Mouse (Mus musculus): ENCODE measurements around the gene Loxl3. TPM values are rescaled to one million over a fixed set of nuclear protein-coding genes. Genes with fewer than 3 reads are reported as not detected.
A peak's percentile ranks its signal among the peaks of the same experiment; 100 is the strongest.

Loxl3 gene
- total and polyA plus RNA-seq, 2 experiments from 2014 or later = 4.5 to 4.7 TPM

DNA sequence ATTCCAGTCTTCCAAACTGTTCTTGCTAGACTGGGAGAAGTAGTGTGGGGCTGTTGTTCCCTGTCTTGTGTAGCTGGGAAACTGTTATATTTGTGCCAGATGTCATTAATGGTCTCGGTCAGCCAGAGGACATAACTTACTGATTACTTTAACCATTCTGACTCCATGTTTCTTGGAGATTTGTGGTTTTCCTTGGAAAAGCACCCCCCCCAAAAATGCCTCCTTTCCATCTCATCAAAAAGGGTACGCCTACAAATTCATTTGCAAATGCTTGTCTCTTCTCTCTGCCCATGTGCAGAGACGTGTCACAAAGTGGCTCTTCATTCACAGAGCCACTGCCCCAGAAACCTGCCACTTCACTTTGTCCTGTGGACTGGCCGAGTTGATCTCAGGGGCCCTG lies 9.6 kb upstream of the Loxl3 start:
- no peak for ATAC-seq
- H3K4me1 ChIP-seq (ENCODE audit: insufficient read depth) = no peaks in the 10 kb centered on the region

DNA sequence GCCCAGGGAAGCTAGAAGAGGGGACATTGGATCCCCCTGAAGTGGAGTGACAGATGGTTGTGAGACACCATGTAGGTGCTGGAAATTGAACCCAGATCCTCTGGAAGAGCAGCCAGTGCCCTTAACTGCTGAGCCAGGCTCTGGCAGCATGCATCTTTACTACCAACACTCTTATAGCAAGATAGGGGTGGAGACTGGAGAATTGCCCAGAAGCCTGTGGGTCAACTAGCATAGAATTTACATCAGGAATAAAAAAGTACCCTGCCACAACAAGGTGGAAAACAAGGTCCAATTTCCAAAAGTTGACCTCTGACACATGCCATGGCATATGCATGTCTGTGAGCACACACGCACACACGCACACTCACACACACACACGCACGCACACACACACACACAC lies 8.8 kb upstream of the Loxl3 start:
- Histone ChIP-seq H3K36me3 (ENCODE audit: insufficient read depth) (no peaks in the 10 kb centered on the region), H3K27me3 (ENCODE audit: insufficient read depth, low read length) (peaks cover 6% of the 10 kb centered on the region; the same call in 1 of the 2 replicates), H3K4me1 (ENCODE audit: insufficient read depth) (no peaks in the 10 kb centered on the region), H3K27ac (ENCODE audit: low read depth, low read length) (no peak overlapping the region), H3K4me3 (ENCODE audit: low read depth, low read length) (no peak overlapping the region), H3K9ac (no peak overlapping the region), H3K9me3 (ENCODE audit: low read length) (no peaks in the 10 kb centered on the region), H3K4me2 (ENCODE audit: low read depth) (no peak overlapping the region)
- DNase-seq = no peak
- no peak for TF ChIP-seq CTCF (IDR thresholded peaks at IDR 0.05; ENCODE audit: low read depth)
- no peak for ATAC-seq
- WGBS = 100% methylated on average over 4 of the region's 4 CpGs

More for the DNA sequence above, 9.6 kb upstream of the Loxl3 start:
- Histone ChIP-seq H3K4me2 (ENCODE audit: low read depth) (no peak overlapping the region), H3K4me3 (ENCODE audit: low read depth, low read length) (no peak overlapping the region), H3K27me3 (ENCODE audit: insufficient read depth, low read length) (no peaks in the 10 kb centered on the region), H3K27ac (ENCODE audit: low read depth, low read length) (no peak overlapping the region), H3K36me3 (ENCODE audit: insufficient read depth) (no peaks in the 10 kb centered on the region), H3K9ac (no peak overlapping the region), H3K9me3 (ENCODE audit: low read length) (no peaks in the 10 kb centered on the region)
- WGBS = 71% methylated on average over 4 of the region's 4 CpGs
- TF ChIP-seq CTCF (IDR thresholded peaks at IDR 0.05; ENCODE audit: low read depth) = no peak
- DNase-seq = no peak

GRCm38 (mm10) chr6:83027293-83027692 lies 6.7 kb upstream of the Loxl3 start:
- Histone ChIP-seq H3K27me3 (ENCODE audit: insufficient read depth, low read length) (peaks cover 16% of the 10 kb centered on the region), H3K4me2 (ENCODE audit: low read depth) (no peak overlapping the region), H3K9me3 (ENCODE audit: low read length) (no peaks in the 10 kb centered on the region), H3K4me3 (ENCODE audit: low read depth, low read length) (no peak overlapping the region), H3K27ac (ENCODE audit: low read depth, low read length) (no peak overlapping the region), H3K9ac (no peak overlapping the region), H3K4me1 (ENCODE audit: insufficient read depth) (peaks cover 2% of the 10 kb centered on the region; the same call in 1 of the 2 replicates), H3K36me3 (ENCODE audit: insufficient read depth) (no peaks in the 10 kb centered on the region)
- 69% methylated on average over 8 of the region's 8 CpGs for WGBS
- no peak for DNase-seq
- ATAC-seq = no peak
- no peak for TF ChIP-seq CTCF (IDR thresholded peaks at IDR 0.05; ENCODE audit: low read depth)

DNA sequence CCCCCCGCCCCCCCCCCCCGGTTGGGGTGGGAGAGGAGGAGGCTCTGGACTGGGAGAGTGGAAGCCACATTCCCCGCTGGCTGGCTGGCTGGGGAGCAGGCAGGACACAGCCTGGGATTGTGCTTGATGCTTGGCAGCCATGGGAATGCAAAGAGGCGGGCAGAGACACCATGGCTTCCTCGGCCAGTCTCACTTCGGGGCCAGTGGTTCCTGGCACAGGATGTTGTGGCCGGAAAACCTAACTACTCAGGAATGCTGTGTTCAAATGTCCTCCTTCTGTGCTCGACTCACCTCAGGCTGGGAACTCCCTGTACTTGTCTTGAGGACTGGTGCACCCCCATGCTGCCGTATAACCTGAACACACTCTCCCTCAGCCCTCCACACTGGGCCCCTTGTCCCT lies 6.3 kb upstream of the Loxl3 start:
- no peaks in the 10 kb centered on the region for H3K36me3 ChIP-seq (ENCODE audit: insufficient read depth)
- no peak overlapping the region for H3K4me3 ChIP-seq (ENCODE audit: low read depth, low read length)
- H3K9me3 ChIP-seq (ENCODE audit: low read length) = no peaks in the 10 kb centered on the region
- no peak overlapping the region for H3K4me2 ChIP-seq (ENCODE audit: low read depth)
- H3K4me1 ChIP-seq (ENCODE audit: insufficient read depth) = peaks cover 6% of the 10 kb centered on the region; the same call in 1 of the 2 replicates
- peaks cover 17% of the 10 kb centered on the region for H3K27me3 ChIP-seq (ENCODE audit: insufficient read depth, low read length)
- no peak overlapping the region for H3K27ac ChIP-seq (ENCODE audit: low read depth, low read length)
- 65% methylated on average over 8 of the region's 9 CpGs for WGBS
- no peak for TF ChIP-seq CTCF (IDR thresholded peaks at IDR 0.05; ENCODE audit: low read depth)
- DNase-seq = no peak
- H3K9ac ChIP-seq = no peak overlapping the region
- ATAC-seq = no peak

- Histone ChIP-seq H3K27ac (ENCODE audit: low read depth, low read length) (no peak overlapping the region), H3K4me2 (ENCODE audit: low read depth) (no peak overlapping the region), H3K4me1 (ENCODE audit: insufficient read depth) (peaks cover 15% of the 10 kb centered on the region), H3K27me3 (ENCODE audit: insufficient read depth, low read length) (peaks cover 24% of the 10 kb centered on the region), H3K9ac (no peak overlapping the region), H3K4me3 (ENCODE audit: low read depth, low read length) (no peak overlapping the region), H3K9me3 (ENCODE audit: low read length) (no peaks in the 10 kb centered on the region), H3K36me3 (ENCODE audit: insufficient read depth) (no peaks in the 10 kb centered on the region)
- ATAC-seq = no peak
- 24% methylated on average over 10 of the region's 10 CpGs for WGBS
- no peak for DNase-seq
- no peak for TF ChIP-seq CTCF (IDR thresholded peaks at IDR 0.05; ENCODE audit: low read depth)
These were observed 4.2 kb upstream of the Loxl3 start for GRCm38 (mm10) chr6:83029777-83030176.

DNA sequence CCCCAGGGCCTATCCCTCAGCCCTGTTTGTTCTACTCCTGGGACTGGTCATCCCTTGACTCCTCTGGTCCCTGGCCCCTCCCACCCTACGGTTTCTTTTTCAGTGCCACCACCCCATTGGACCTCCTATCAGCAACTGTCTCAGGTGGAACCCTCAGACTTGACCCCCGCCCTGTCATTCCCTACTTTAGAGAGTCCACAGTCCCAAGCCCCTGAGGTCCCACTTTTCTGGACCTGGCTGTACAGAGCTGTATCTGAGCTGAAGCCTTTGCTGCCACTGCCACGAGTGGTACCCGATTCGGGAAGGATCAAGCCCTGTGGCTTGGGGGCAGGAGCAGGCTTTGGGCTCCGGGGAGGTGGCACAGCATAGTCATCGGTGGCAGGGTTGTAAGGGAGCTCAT lies 2.9 kb upstream of the Loxl3 start:
- ATAC-seq (no peak), DNase-seq (no peak)
- Histone ChIP-seq H3K4me1 (ENCODE audit: insufficient read depth) (peaks cover 15% of the 10 kb centered on the region), H3K27me3 (ENCODE audit: insufficient read depth, low read length) (peaks cover 24% of the 10 kb centered on the region), H3K27ac (ENCODE audit: low read depth, low read length) (no peak overlapping the region), H3K9ac (no peak overlapping the region), H3K36me3 (ENCODE audit: insufficient read depth) (no peaks in the 10 kb centered on the region), H3K9me3 (ENCODE audit: low read length) (no peaks in the 10 kb centered on the region), H3K4me2 (ENCODE audit: low read depth) (no peak overlapping the region), H3K4me3 (ENCODE audit: low read depth, low read length) (no peak overlapping the region)
- 52% methylated on average over 7 of the region's 7 CpGs for WGBS
- TF ChIP-seq CTCF (IDR thresholded peaks at IDR 0.05; ENCODE audit: low read depth) = no peak

DNA sequence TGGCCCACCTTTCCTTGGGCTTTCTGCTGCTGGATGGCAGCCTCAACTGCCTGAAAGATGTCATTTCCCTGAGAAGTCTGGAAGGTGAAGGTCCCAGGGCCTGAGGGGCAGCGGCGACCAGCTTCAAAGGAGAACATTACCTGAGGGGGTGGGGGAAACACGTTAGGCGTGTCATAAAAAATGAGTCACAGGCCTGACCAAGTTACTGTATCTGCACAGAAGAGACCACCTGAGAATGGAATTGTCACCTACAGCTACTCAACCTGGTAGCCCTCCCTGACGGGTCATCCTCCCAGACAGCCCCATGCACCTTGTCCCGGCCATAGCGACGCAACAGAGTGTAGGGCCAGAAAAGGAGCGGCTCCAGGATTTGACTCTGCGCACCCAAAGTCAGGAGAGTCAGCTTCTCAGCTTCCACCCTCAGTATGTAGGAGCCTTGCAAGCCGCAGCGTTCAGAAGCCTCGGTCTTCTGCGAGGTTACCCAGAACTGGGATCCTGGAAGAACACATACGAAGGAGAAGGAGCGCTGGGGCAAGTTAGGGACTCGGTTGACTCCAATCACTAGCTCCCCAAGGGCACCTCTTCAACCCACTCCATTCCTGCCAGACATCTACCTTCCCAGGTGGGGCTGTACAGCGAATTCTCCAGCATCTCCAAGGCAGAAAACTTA lies 1.9 kb upstream of the Loxl3 start:
- Histone ChIP-seq H3K4me2 (ENCODE audit: low read depth) (peak overlapping the region; percentile 85), H3K27ac (ENCODE audit: low read depth, low read length) (no peak overlapping the region), H3K36me3 (ENCODE audit: insufficient read depth) (no peaks in the 10 kb centered on the region), H3K9ac (no peak overlapping the region), H3K27me3 (ENCODE audit: insufficient read depth, low read length) (peaks cover 24% of the 10 kb centered on the region), H3K4me1 (ENCODE audit: insufficient read depth) (peaks cover 15% of the 10 kb centered on the region), H3K4me3 (ENCODE audit: low read depth, low read length) (peak overlapping the region; percentile 43), H3K9me3 (ENCODE audit: low read length) (no peaks in the 10 kb centered on the region)
- ATAC-seq (no peak), DNase-seq (no peak)
- TF ChIP-seq CTCF (IDR thresholded peaks at IDR 0.05; ENCODE audit: low read depth) = no peak
- WGBS = 27% methylated on average over 18 of the region's 18 CpGs
